In the genomic region with DNA sequence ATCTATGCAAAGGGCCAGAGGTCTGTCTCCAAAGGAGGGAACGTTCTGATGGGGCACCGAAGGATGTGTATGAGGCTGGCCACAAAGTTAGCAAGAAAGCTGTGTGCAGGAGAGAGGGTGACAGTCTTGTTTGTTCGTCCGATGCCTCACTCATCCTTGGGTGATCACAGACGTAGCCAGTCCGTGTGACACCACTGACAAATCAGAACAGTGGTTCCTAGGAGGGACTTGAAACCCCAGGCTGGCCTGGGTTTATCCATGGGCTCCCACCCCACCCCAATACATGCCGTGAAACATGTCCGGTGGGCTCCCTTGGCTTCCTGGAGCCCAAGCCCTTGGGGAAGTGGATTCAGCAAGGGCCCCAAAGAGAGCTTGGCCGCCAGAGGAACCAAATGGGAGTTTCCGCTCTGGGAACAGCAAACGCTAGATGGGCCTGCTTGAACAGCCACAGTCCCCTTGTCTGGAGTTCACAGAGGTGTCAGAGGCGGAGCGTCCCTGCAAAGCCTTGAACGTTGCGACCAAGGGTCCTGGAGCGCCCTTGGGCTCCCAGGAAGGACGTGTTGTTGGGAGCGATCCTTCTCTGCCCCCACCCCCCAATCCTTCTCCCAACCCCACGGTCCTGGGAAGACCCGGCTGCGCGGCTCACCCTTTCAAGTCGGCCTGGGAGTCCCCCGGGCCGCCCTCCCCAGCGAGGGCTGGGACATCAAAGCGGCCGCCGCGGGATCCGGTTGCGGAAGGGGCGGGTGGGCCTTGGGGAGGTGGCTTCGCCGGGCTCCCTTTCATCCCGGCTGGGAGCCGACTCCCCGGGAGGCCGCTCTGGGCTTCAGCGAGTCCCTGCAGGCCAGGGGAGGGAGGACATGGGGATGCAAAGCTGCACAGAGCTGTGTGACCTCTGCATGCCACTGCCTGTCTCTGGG, we compare ENCODE assay signal across 8 mouse cellular contexts. TPM values are rescaled to one million over a fixed set of nuclear protein-coding genes. Genes with fewer than 3 reads are reported as not detected.
DNase-seq lines count a peak whose midpoint lies in the region; ATAC-seq lines count a peak whose summit lies in the region.

No protein-coding gene starts in this region.

- WGBS in embryonic facial prominence, embryonic 10.5 days = 8% methylated on average over 40 of the region's 40 CpGs
- WGBS in limb, embryonic 11.5 days = 4% methylated on average over 37 of the region's 40 CpGs
- 10% methylated on average over 39 of the region's 40 CpGs for WGBS in midbrain, embryonic 12.5 days

- peak; percentile 52 for DNase-seq in kidney, adult 18-20 months
- no peak for DNase-seq in kidney, adult 8-10 months
- DNase-seq in embryonic facial prominence, embryonic 10.5 days (ENCODE audit: low spot score) = peak; percentile 90
- DNase-seq in heart, postnatal 10 days = peak; percentile 59 to 68
- peak; percentile 83 for DNase-seq in limb, embryonic 11.5 days (ENCODE audit: low spot score)
- DNase-seq in thymus, postnatal 36 days = peak; percentile 66 to 73
- no peak for DNase-seq in cerebellum, postnatal 36 days

- H3K36me3 ChIP-seq in embryonic facial prominence, embryonic 10.5 days (replicated peaks) = no peaks in the 10 kb centered on the region
- no peaks in the 10 kb centered on the region for H3K36me3 ChIP-seq in limb, embryonic 11.5 days (ENCODE audit: control insufficient read depth, insufficient read depth, low read length)
- no peaks in the 10 kb centered on the region for H3K36me3 ChIP-seq in midbrain, embryonic 12.5 days

- H3K4me1 ChIP-seq in embryonic facial prominence, embryonic 10.5 days = peaks cover 71% of the 10 kb centered on the region
- H3K4me1 ChIP-seq in limb, embryonic 11.5 days (ENCODE audit: control insufficient read depth, insufficient read depth, low read length) = peaks cover 31% of the 10 kb centered on the region
- peaks cover 40% of the 10 kb centered on the region for H3K4me1 ChIP-seq in midbrain, embryonic 12.5 days

- peak overlapping the region; percentile 53 for H3K4me3 ChIP-seq in embryonic facial prominence, embryonic 10.5 days
- peak overlapping the region; percentile 18; the same call in 1 of the 2 replicates for H3K4me3 ChIP-seq in limb, embryonic 11.5 days (ENCODE audit: low read depth, low read length)
- H3K4me3 ChIP-seq in midbrain, embryonic 12.5 days = peak overlapping the region; percentile 23; the same call in 1 of the 2 replicates

- peak overlapping the region; percentile 40 for H3K4me2 ChIP-seq in limb, embryonic 11.5 days (ENCODE audit: low read depth, severe bottlenecking)
- peak overlapping the region; percentile 53 for H3K4me2 ChIP-seq in midbrain, embryonic 12.5 days (replicated peaks)

- H3K27me3 ChIP-seq in embryonic facial prominence, embryonic 10.5 days (replicated peaks; ENCODE audit: low read depth, poor library complexity, severe bottlenecking) = 0 out of 2 replicates have a peak, but pooled peaks cover 5% of the 10 kb centered on the region
- no peaks in the 10 kb centered on the region for H3K27me3 ChIP-seq in limb, embryonic 11.5 days (ENCODE audit: control insufficient read depth, insufficient read depth, low read length)
- peaks cover 6% of the 10 kb centered on the region; the same call in 1 of the 2 replicates for H3K27me3 ChIP-seq in midbrain, embryonic 12.5 days

- ATAC-seq in limb, embryonic 11.5 days (ENCODE audit: insufficient number of reproducible peaks, low FRiP score, low TSS enrichment, low read depth) = peak; percentile 45; the same call in 1 of the 2 replicates
- peak; percentile 51 for ATAC-seq in midbrain, embryonic 12.5 days (ENCODE audit: low FRiP score, low read depth)

- H3K9me3 ChIP-seq in embryonic facial prominence, embryonic 10.5 days = no peaks in the 10 kb centered on the region
- H3K9me3 ChIP-seq in limb, embryonic 11.5 days (ENCODE audit: control insufficient read depth, low read length) = no peaks in the 10 kb centered on the region
- H3K9me3 ChIP-seq in midbrain, embryonic 12.5 days = no peaks in the 10 kb centered on the region

- H3K9ac ChIP-seq in limb, embryonic 11.5 days (ENCODE audit: low read length) = peak overlapping the region; percentile 36; the same call in 1 of the 2 replicates
- peak overlapping the region; percentile 28 for H3K9ac ChIP-seq in midbrain, embryonic 12.5 days (replicated peaks)

- peak overlapping the region; percentile 90 for H3K27ac ChIP-seq in embryonic facial prominence, embryonic 10.5 days (replicated peaks)
- H3K27ac ChIP-seq in limb, embryonic 11.5 days (replicated peaks; ENCODE audit: low read depth, low read length) = peak overlapping the region; percentile 49
- peak overlapping the region; percentile 74 for H3K27ac ChIP-seq in midbrain, embryonic 12.5 days (replicated peaks)

- intact Hi-C loops in heart, postnatal 10 days (cut with DNase I) = no loop called here

RNA-seq across cellular contexts. Expression of a gene that starts 19.1 kb away (rescaled TPM):
- polyA plus RNA-seq in embryonic facial prominence, embryonic 10.5 days (2016; fragmentation: Nextera tagmentation; extraction: Ambion mirVana) = 2.4 and 3.1 TPM in 2 replicates
- 1 to 10 TPM in 1 of 2 experiments, under 1 TPM in 1; 0.93 to 1.7 TPM for total RNA-seq in heart, postnatal 10 days (2021)
- 2.6 and 3.9 TPM in 2 replicates for polyA plus RNA-seq in limb, embryonic 11.5 days (2014; fragmentation: Nextera tagmentation; extraction: Ambion mirVana)
- 2.4 and 2.6 TPM in 2 replicates for polyA plus RNA-seq in midbrain, embryonic 12.5 days (2016; fragmentation: Nextera tagmentation; extraction: Ambion mirVana)

RNA-seq across cellular contexts. Expression of a gene that starts 23.3 kb away (rescaled TPM):
- polyA plus RNA-seq in embryonic facial prominence, embryonic 10.5 days (2016; fragmentation: Nextera tagmentation; extraction: Ambion mirVana) = 134 and 135 TPM in 2 replicates
- 10 to 100 TPM; 41.3 to 41.9 TPM for total RNA-seq in heart, postnatal 10 days (2021)
- 102 and 109 TPM in 2 replicates for polyA plus RNA-seq in limb, embryonic 11.5 days (2014; fragmentation: Nextera tagmentation; extraction: Ambion mirVana)
- polyA plus RNA-seq in midbrain, embryonic 12.5 days (2016; fragmentation: Nextera tagmentation; extraction: Ambion mirVana) = 103 and 110 TPM in 2 replicates

RNA-seq across cellular contexts. Expression of a gene that starts 45.8 kb away (rescaled TPM):
- polyA plus RNA-seq in embryonic facial prominence, embryonic 10.5 days (2016; fragmentation: Nextera tagmentation; extraction: Ambion mirVana) = 53.9 and 56.0 TPM in 2 replicates
- total RNA-seq in heart, postnatal 10 days (2021) = 10 to 100 TPM; 12.0 to 13.5 TPM
- polyA plus RNA-seq in limb, embryonic 11.5 days (2014; fragmentation: Nextera tagmentation; extraction: Ambion mirVana) = 38.7 and 40.4 TPM in 2 replicates
- polyA plus RNA-seq in midbrain, embryonic 12.5 days (2016; fragmentation: Nextera tagmentation; extraction: Ambion mirVana) = 40.3 and 41.0 TPM in 2 replicates

RNA-seq across cellular contexts. Expression of a gene that starts 50.4 kb away (rescaled TPM):
- 87.6 and 94.6 TPM in 2 replicates for polyA plus RNA-seq in embryonic facial prominence, embryonic 10.5 days (2016; fragmentation: Nextera tagmentation; extraction: Ambion mirVana)
- 1 to 10 TPM; 3.1 to 4.9 TPM for total RNA-seq in heart, postnatal 10 days (2021)
- polyA plus RNA-seq in limb, embryonic 11.5 days (2014; fragmentation: Nextera tagmentation; extraction: Ambion mirVana) = 138 and 155 TPM in 2 replicates
- 19.8 and 24.9 TPM in 2 replicates for polyA plus RNA-seq in midbrain, embryonic 12.5 days (2016; fragmentation: Nextera tagmentation; extraction: Ambion mirVana)

Comparison
In these comparisons a context has a peak if more than half of its experiments do, and no peak if none do; other contexts are left out.
1. DNase-seq: peak in kidney, adult 18-20 months (single experiment), embryonic facial prominence, embryonic 10.5 days (single experiment), heart, postnatal 10 days (2 of 2), limb, embryonic 11.5 days (single experiment) and thymus, postnatal 36 days (2 of 2); none in kidney, adult 8-10 months (0 of 2) and cerebellum, postnatal 36 days (0 of 2).
2. Peak in every context shown above with its lines, with median percentiles within 50 percentile points of each other: H3K27ac ChIP-seq and H3K4me3 ChIP-seq.